Mouse (Mus musculus) myocyte (in vitro differentiated cells): ENCODE data around the gene Zc3h8. TPM values are rescaled to one million over a fixed set of nuclear protein-coding genes. Genes with fewer than 3 reads are reported as not detected.

Experiments used
- H3K27me3 ChIP-seq: one replicate; pipeline ENCODE4 v1.6.1; 2011; ENCODE audit not compliant: control insufficient read depth, insufficient read depth, insufficient read length
- H3K36me3 ChIP-seq: one replicate; pipeline ENCODE4 v1.6.1; 2011; ENCODE audit not compliant: control insufficient read depth, insufficient read depth
- H3K4me2 ChIP-seq: one replicate; pipeline ENCODE4 v1.6.1; 2011; ENCODE audit warnings: low read depth, control low read depth
- H3K4me3 ChIP-seq: one replicate; pipeline ENCODE4 v1.5.1; 2011; ENCODE audit warnings: mild to moderate bottlenecking, control low read depth, moderate library complexity
- H3K79me2 ChIP-seq: one replicate; pipeline ENCODE4 v1.6.1; 2011; ENCODE audit not compliant: control insufficient read depth, insufficient read depth
- H3ac ChIP-seq: one replicate; pipeline ENCODE4 v1.6.1; 2011; ENCODE audit not compliant: control insufficient read depth, insufficient read length
- CEBPB ChIP-seq: IDR thresholded peaks from 2 replicates; pipeline ENCODE4 v1.6.1; 2011; ENCODE audit warnings: mild to moderate bottlenecking, moderate library complexity; ENCODE audit not compliant: poor library complexity, insufficient read depth, severe bottlenecking
- E2F4 ChIP-seq: IDR thresholded peaks from one replicate; pipeline ENCODE4 v1.6.1; 2011; ENCODE audit warnings: mild to moderate bottlenecking, control low read depth, moderate library complexity; ENCODE audit not compliant: insufficient read depth
- MAX ChIP-seq: IDR thresholded peaks from one replicate; pipeline ENCODE4 v1.6.1; 2011; ENCODE audit warnings: low read depth, mild to moderate bottlenecking, control low read depth
- MYOD1 ChIP-seq, 3 experiments: IDR thresholded peaks; one replicate each; pipeline ENCODE4 v1.6.1; 2011; ENCODE audit warnings: control low read depth in 2 of 3, low read depth in 2 of 3, mild to moderate bottlenecking in 2 of 3, moderate library complexity in 1 of 3; ENCODE audit not compliant: insufficient read length in 2 of 3, control insufficient read depth in 1 of 3
- MYOG ChIP-seq, 3 experiments: IDR thresholded peaks; one replicate each; pipeline ENCODE4 v1.6.1; 2011; ENCODE audit warnings: control low read depth in 2 of 3, low read depth in 2 of 3, mild to moderate bottlenecking in 2 of 3; ENCODE audit not compliant: insufficient read length in 2 of 3, control insufficient read depth in 1 of 3, insufficient read depth in 1 of 3
- POLR2A ChIP-seq: IDR thresholded peaks from one replicate; pipeline ENCODE4 v1.6.1; 2011; ENCODE audit warnings: low read depth, mild to moderate bottlenecking, control low read depth, moderate library complexity; ENCODE audit not compliant: insufficient read length
- POLR2AphosphoS2 ChIP-seq: IDR thresholded peaks from one replicate; pipeline ENCODE4 v1.6.1; 2011; ENCODE audit warnings: low read depth, control low read depth; ENCODE audit not compliant: insufficient read length
- REST ChIP-seq: IDR thresholded peaks from one replicate; pipeline ENCODE4 v1.6.1; 2011; ENCODE audit warnings: mild to moderate bottlenecking, control low read depth, moderate library complexity; ENCODE audit not compliant: insufficient read depth, insufficient read length
- SRF ChIP-seq: IDR thresholded peaks from one replicate; pipeline ENCODE4 v1.6.1; 2011; ENCODE audit warnings: low read depth; ENCODE audit not compliant: control insufficient read depth, insufficient read length
- TCF12 ChIP-seq: IDR thresholded peaks from one replicate; pipeline ENCODE4 v1.6.1; 2011; ENCODE audit warnings: mild to moderate bottlenecking, control low read depth; ENCODE audit not compliant: poor library complexity, insufficient read depth, severe bottlenecking
- TCF3 ChIP-seq: IDR thresholded peaks from one replicate; pipeline ENCODE4 v1.6.1; 2011; ENCODE audit warnings: low read depth, control low read depth; ENCODE audit not compliant: insufficient read length
- USF1 ChIP-seq: IDR thresholded peaks from one replicate; pipeline ENCODE4 v1.6.1; 2011; ENCODE audit warnings: low read depth, mild to moderate bottlenecking, control low read depth, moderate library complexity
- polyA plus RNA-seq: library from polyadenylated mRNA; unstranded; fragments of >200 nt; fragmentation: generic; extraction: Trizol; gene quantifications from one replicate; pipeline ENCODE4 v1.2.1, GENCODE M21; 2012; ENCODE audit warnings: missing spikeins

The Zc3h8 gene
- polyA plus RNA-seq, 1 experiment, result 1.8 TPM

- Histone ChIP-seq H3K27me3 (no peaks in the 10 kb centered on the region), H3K4me3 (no peak overlapping the region), H3K4me2 (no peak overlapping the region), H3ac (no peak overlapping the region), H3K79me2 (peaks cover 8% of the 10 kb centered on the region), H3K36me3 (no peaks in the 10 kb centered on the region)
- TF ChIP-seq USF1 (no peak), TCF3 (no peak), CEBPB (no peak), MYOD1 (IDR thresholded peaks at IDR 0.05; ENCODE audit: control insufficient read depth in 1 of 3, insufficient read length in 2 of 3, low read depth in 2 of 3) (no peak), MAX (no peak)
Measured at GRCm38 (mm10) chr2:128965505-128966105, 21.7 kb upstream of the Zc3h8 start.

- Histone ChIP-seq H3K79me2 (no peaks in the 10 kb centered on the region), H3K4me2 (no peak overlapping the region), H3ac (no peak overlapping the region), H3K4me3 (no peak overlapping the region), H3K36me3 (no peaks in the 10 kb centered on the region), H3K27me3 (no peaks in the 10 kb centered on the region)
- TF ChIP-seq POLR2AphosphoS2 (no peak), REST (no peak), E2F4 (no peak), USF1 (no peak), SRF (no peak), MYOG (IDR thresholded peaks at IDR 0.05; ENCODE audit: control insufficient read depth in 1 of 3, insufficient read depth in 1 of 3, insufficient read length in 2 of 3, low read depth in 2 of 3) (no peak), TCF12 (no peak), MYOD1 (IDR thresholded peaks at IDR 0.05; ENCODE audit: control insufficient read depth in 1 of 3, insufficient read length in 2 of 3, low read depth in 2 of 3) (no peak), MAX (no peak), POLR2A (no peak)
Measured at GRCm38 (mm10) chr2:128954186-128954585, 10.3 kb upstream of the Zc3h8 start.

GRCm38 (mm10) chr2:128947962-128948588 lies 4.2 kb upstream of the Zc3h8 start:
- Histone ChIP-seq H3K4me2 (no peak overlapping the region), H3K36me3 (no peaks in the 10 kb centered on the region), H3ac (no peak overlapping the region), H3K27me3 (no peaks in the 10 kb centered on the region), H3K4me3 (no peak overlapping the region), H3K79me2 (no peaks in the 10 kb centered on the region)
- TF ChIP-seq SRF (no peak), REST (no peak), MYOD1 (IDR thresholded peaks at IDR 0.05; ENCODE audit: control insufficient read depth in 1 of 3, insufficient read length in 2 of 3, low read depth in 2 of 3) (no peak), MAX (no peak)

GRCm38 (mm10) chr2:128936256-128936655 lies 7.6 kb downstream of the Zc3h8 start:
- H3K36me3 ChIP-seq, result no peaks in the 10 kb centered on the region
- no peak for TF ChIP-seq MYOD1 (IDR thresholded peaks at IDR 0.05; ENCODE audit: control insufficient read depth in 1 of 3, insufficient read length in 2 of 3, low read depth in 2 of 3)
- no peak for TF ChIP-seq REST
- TF ChIP-seq TCF3, result no peak
- no peak for TF ChIP-seq POLR2AphosphoS2
- no peak for TF ChIP-seq MAX
- no peak for TF ChIP-seq TCF12
- TF ChIP-seq POLR2A, result no peak
- TF ChIP-seq USF1, result no peak
- no peak for TF ChIP-seq E2F4
- no peak for TF ChIP-seq SRF
- H3K27me3 ChIP-seq, result no peaks in the 10 kb centered on the region
- no peak overlapping the region for H3ac ChIP-seq
- H3K4me3 ChIP-seq, result no peak overlapping the region
- H3K4me2 ChIP-seq, result no peak overlapping the region
- no peaks in the 10 kb centered on the region for H3K79me2 ChIP-seq

GRCm38 (mm10) chr2:128930704-128931103 lies 13.2 kb downstream of the Zc3h8 start:
- Histone ChIP-seq H3K79me2 (no peaks in the 10 kb centered on the region), H3K36me3 (peaks cover 8% of the 10 kb centered on the region), H3K4me3 (no peak overlapping the region), H3K4me2 (no peak overlapping the region), H3K27me3 (no peaks in the 10 kb centered on the region), H3ac (no peak overlapping the region)
- TF ChIP-seq TCF3 (no peak), SRF (no peak), TCF12 (no peak), MYOG (IDR thresholded peaks at IDR 0.05; ENCODE audit: control insufficient read depth in 1 of 3, insufficient read depth in 1 of 3, insufficient read length in 2 of 3, low read depth in 2 of 3) (no peak), POLR2A (no peak), MYOD1 (IDR thresholded peaks at IDR 0.05; ENCODE audit: control insufficient read depth in 1 of 3, insufficient read length in 2 of 3, low read depth in 2 of 3) (no peak), USF1 (no peak), POLR2AphosphoS2 (no peak), REST (no peak), MAX (no peak), E2F4 (no peak), CEBPB (no peak)
